Mouse (Mus musculus) R1 (cell line): ENCODE measurements around the gene Emilin3.

Experiments
- DNase-seq: peaks from one replicate; pipeline ENCODE4 v3.0.0-alpha.2; 2018; ENCODE audit warnings: low read depth, low spot score

Emilin3 gene

GRCm38 (mm10) chr2:160872890-160873382 lies 39.2 kb downstream of the Emilin3 start, which contains the start of gene Zhx3:
Zhx3 (minus strand) TSS chr2:160872998.
- DNase-seq = peak; percentile 88

GRCm38 (mm10) chr2:160872395-160872794 lies 39.7 kb downstream of the Emilin3 start:
- peak; percentile 58 for DNase-seq

DNA sequence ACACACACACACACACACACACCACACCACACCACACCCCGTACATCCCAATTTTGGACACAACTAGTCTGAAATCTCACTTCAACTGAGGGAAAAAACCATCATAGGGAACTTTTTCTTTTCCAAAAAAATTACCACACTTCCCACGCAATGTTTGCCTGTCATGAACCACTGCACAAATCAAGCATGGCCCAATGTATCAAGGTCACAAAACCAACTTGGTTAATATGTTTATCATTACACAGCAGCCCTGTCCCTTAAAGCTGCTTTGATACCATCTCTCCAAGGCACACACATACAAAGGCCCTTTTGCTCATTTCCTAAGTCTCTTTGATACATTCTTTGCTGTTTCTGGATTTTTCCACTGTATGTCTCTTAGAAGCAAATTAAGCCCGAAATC lies 40.8 kb downstream of the Emilin3 start:
- DNase-seq = no peak

- no peak for DNase-seq
These were observed 42.7 kb downstream of the Emilin3 start for GRCm38 (mm10) chr2:160869446-160869845.

DNA sequence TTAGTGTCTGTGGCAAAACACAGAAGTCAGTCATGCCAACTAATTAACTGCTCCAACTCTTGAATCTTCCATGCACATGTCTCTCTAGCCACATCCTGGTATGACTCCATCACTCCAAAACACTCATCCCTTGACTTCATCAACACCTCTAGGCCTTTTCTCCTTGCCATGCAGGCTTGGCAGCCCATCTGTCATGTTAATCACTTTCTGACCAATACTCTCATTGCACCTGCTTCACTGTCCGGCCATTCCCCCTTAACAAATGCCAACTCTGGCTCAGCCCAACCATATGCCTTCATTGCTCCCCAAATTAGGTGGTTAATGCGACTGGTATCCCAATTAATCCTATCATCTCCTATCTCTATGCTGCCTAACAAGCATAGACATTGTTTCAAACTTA lies 46.9 kb downstream of the Emilin3 start:
- DNase-seq = no peak

DNA sequence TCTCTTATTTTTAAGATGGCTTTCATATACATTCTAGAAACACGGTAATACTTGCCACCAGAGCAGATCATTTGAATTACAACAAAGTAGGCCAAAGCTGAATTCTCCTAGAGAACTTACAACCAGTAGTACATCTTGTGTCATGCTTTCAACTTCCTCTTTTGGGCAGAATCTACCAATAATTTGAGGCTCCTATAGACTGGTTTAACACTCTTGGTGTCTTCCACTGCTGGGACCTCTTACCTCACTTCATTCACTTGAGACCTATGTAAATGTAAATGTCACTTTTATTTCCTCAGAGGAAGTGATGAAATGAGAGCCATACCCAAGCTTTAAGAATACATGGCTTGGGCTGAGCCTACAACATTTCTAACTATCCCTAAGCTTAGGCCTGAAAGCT lies 48.0 kb downstream of the Emilin3 start:
- DNase-seq = no peak

- DNase-seq = no peak
These were observed 51.8 kb downstream of the Emilin3 start for GRCm38 (mm10) chr2:160860363-160860762.
